Mouse (Mus musculus) left cerebral cortex, postnatal 4 days (tissue): ENCODE data around the gene Swap70. TPM values are rescaled to one million over a fixed set of nuclear protein-coding genes. Genes with fewer than 3 reads are reported as not detected.

ENCODE experiments used
- DNase-seq: peaks from one replicate; pipeline ENCODE4 v3.0.0-alpha.2; 2022
- intact Hi-C: fragments of 180-260 bp; cut with DNase I; formaldehyde crosslinking; loops from one replicate; pipeline ENCODE4 v1.15.1; 2025
- total RNA-seq, 2 experiments: library from RNA; stranded (reverse); gene quantifications; 2 replicates each; pipeline ENCODE4 v1.2.3; 2021

Swap70 gene
- total RNA-seq, 2 experiments from 2014 or later, result 10.4 to 12.2 TPM

DNA sequence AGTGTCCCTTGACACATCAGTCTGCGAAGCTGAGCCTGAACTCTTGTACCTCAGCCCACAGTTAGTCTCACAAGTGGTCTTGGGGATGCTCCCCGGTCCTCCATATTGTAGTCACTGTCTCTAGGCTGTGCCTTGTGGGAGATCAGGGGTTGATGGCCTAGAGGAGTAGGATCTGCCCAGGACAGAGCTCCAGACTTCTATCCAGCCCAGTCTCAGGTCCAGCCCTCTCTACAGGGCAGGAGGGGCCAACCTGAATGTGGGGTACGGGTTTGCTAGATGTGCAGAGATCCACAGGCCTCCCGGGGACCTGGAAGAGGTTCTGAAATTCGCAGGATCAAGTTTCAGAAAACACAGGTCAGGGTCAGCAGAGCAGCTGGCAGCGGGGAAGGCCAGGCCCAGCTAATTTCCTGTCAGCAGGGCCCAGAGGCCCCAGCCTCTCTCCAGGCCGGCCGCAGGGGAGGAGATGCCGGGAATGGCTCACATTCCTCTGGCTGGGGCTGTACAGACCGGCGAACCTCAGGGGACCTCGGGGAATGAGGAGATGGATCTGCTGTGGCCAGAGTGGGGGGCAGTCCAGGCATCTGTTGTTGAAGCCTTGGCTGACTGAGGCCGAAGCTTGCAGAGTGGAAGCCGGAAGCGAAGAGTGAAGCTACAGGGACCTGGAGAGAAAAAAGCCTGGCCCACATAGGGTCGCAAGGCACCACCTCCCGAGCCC lies 75.5 kb downstream of the Swap70 start:
- peak; percentile 34 for DNase-seq
- intact Hi-C loops, result no loop called here

DNA sequence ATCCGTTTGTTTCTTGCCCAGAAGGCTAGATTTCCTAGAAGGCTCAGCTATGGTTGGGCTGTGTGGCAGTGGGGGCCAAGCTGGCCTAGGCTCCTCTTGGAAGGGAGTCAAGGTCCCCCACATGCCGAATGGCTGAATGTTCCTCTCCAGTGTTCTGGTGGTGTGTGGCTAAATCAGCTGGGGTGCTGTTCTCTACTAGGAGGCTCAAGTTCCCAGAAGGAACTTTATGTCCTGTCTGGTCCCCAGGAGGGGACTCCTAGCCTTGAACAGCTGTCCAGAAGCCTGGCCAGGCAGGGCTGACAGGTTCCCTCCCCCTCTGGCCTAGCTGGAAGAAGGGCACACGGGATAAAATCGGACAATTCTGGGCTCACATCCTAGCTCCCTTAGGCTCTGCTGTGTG lies 76.1 kb downstream of the Swap70 start:
- intact Hi-C loops, result no loop called here
- DNase-seq, result no peak

DNA sequence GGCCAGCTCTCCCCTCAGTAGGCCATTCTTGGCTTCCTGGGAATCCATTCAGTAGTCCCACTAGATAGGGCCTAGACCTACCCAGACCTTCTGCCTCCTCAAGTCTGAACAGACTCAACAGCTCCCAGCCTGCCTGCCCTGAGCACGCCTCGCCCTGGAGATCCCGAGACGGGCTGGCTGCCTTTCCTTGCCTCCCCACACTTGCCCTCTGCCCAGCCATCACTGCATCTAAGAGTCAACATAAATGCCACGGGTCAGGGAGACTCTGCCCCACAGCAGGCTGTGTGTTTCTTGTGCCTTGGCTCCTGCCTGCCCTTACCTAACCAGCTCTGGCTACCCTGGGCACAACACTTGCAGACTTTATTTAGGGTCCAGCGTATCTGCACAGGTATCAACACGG lies 76.6 kb downstream of the Swap70 start:
- intact Hi-C loops, result no loop called here
- DNase-seq, result no peak

DNA sequence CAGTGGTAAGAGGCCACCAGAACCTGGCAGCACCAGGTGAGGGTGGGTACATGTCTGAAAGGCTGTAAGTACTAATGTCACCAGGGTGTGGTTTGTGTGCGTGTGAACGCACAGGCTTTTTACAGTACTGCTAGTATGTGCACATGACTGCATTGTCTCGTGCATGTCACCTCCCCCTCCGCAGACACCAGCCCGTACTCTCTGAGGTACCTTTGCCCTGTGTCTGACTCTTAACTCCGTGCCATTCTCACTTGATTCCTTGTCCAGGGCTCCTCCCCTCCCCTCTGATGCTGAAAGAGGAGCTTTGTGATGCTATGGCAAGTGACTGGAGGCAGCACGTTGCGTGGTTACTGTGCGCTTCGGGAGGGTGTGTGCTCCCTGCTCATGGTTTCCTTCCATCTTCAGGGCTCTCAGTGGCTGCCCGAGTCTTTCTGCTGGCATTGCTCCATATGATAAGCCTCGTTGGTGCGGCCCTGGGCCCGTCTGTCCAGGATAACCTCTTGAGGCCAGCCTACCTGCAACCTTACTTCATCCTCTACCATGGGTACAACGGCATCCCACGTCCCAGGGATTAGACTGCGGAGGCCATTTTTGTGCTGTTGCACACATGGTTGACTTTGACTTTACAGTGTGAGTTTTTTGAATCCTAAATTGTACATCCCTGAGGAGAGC lies 77.4 kb downstream of the Swap70 start:
- DNase-seq, result no peak
- intact Hi-C loops, result no loop called here

DNA sequence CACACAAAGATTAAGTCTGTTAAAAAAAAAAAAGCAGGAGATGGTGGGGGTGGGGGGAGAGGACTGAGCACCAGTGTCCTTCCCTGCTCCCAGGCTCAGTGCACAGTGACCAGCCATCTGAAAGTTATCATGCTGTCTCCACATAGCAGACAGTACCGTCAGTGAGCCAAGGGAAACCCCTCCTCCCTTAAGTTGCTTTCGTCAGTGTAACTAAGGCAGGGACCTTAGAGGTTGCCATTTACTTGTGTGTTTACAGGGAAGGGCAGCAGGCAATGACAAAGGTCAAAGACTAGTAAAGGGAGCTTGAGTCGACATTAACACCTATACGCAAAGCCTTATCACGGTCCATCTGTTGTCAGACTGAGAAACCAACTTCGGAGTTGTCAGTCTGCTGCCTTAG lies 81.4 kb downstream of the Swap70 start:
- DNase-seq, result no peak
- intact Hi-C loops, result no loop called here

DNA sequence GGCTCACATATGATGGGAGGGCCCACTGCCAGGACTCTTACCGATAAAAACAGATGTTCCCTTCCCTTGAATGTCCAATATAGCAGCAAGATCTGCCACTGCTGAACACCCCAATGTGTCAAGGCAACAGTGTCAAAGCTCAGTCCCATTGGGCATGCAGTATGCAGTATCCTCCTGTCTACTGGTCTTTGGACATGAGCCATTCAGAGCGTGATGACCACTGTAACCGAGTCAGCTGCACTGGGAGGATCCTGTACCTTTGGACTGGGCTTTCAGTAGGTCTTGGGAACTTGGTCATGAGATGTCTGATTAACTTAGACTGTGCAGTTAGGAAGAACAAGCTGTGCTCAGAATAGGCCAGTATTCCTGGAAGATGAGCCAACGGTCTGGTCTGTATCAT lies 84.0 kb downstream of the Swap70 start:
- intact Hi-C loops, result no loop called here

DNA sequence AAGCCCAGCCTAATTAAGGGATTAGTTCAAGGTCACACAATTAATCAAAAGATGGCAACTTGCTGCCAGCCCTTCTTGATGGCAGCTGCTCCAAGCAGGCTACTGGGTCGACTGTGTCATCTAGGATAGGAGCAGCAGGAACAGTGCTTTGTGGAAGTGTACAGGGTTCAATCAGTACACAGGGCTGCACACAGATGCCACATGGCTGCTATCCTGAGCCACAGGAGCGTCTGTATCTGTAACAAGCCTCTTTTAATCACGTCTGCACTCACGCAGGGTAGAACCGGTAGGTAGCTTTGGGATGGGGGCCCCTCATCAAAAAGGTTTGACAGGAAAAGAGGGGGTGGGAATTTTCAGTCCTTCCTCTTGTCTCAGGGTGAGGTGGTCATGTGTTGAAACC lies 84.8 kb downstream of the Swap70 start:
- intact Hi-C loops, result no loop called here

More for the DNA sequence above, 84.0 kb downstream of the Swap70 start:
- DNase-seq, result no peak

DNA sequence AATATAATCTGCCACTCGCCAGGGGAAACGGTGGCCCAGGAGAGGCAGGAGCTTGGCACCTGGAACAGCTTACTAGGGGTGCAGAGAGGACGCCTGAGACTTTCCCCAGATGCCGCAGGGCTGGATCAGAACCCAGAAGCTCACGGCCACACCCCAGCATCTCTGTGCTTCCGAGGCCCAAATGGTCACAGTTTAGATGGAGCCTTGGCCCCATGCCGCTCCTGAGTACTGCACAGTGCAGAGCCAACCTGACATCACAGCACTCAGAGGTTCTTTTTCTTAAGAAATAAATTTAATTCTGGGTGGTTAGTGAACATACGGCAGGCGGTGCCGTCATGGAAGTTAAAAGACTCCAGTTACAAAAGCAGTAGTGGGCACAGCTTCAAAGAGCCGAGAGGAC lies 86.2 kb downstream of the Swap70 start:
- DNase-seq, result no peak
- intact Hi-C loops, result no loop called here

More for the DNA sequence above, 84.8 kb downstream of the Swap70 start:
- DNase-seq, result no peak

DNA sequence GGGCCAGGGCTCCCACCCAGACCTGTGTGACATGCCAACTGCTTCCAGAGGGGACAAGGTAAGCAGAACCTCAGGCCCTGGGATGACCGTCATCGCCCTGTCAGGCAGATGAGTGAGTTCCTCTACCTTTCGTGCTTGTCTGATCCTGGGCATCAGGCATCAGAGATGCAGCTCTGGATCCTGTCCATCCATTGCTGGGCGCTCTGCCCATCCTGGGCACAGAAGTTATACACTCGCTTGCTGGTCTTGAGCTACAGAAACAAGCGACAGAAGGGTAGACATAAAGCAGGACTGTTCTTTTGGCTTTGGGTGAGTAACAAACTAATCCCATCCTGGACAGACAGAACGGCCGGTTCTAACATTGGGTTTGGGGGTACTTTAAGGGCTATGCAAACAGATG lies 87.7 kb downstream of the Swap70 start:
- peak; percentile 28 for DNase-seq
- intact Hi-C loops, result no loop called here

DNA sequence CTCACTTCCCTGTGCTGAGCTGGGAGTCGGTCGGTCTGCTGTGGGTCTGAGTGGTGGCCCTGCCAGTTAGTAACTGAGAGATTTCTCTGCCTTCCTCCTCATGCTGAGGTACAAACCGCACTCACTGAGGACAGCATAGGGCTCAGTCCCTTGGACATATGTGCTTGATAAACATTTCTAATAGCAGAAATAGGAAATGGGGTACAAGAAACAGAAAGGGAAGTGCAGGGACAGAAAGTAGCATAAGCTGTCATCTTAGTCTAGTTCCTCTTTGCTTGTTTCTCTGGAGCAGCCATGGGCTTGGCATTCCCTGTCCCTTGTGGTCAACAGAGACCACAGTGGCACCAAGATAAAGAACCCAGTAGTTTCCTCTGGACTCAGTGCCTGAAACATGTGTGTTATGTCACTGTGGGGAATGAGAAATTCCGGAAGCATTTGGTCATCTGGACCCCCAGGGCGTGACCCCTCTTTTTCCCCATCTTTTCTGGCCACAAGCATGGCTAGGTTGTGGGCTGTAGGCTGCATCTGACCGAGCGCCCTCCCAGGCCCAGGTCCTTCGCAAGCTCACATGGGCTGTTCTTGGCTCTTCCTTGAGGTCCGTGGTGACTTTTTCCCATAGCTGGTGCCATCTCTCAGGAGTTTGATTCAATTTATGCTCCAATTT lies 92.0 kb downstream of the Swap70 start:
- intact Hi-C loops, result no loop called here
- no peak for DNase-seq

DNA sequence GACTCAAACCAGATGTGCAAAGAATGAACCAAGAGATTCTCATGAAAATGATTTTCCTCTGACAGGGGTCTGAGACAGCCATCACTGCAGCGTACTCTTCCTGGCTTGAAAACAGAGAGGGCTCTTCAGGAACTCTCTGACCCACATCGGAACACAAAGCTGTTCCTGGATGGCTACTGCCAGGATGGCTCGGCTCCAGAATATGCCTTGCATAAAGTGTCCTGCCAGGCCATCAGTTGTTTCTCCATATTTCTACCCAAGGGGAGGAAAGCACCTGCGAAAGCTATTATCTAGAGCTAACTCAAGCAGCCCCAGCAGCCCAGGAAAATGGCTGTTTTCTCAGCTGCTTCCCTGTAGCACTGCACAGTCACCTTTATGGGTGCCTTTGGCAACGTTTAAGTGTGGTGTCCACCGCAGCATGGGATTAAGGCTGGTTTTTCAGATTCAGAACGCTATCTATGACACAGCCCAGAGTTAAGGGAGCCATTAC lies 92.9 kb downstream of the Swap70 start:
- intact Hi-C loops, result no loop called here
- no peak for DNase-seq

DNA sequence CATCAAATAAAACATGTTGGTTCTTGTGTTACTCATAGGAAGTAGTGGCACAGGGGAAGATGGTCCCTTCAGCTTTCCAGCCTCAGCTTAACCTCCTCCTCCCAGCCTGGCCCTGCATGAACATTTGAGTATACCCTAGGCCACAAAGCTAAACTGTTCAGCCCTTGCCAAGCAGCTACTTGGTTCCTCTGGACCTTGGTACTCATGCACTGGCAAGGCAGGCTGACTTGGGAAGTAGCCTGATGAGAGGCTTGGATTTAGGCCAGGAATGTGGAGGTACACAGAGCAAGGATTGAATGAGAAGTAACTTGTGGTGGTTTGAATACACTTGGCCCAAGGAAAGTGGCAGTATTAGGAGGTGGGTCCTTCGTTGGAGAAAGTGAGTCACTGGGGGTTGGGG lies 93.8 kb downstream of the Swap70 start:
- intact Hi-C loops, result no loop called here
- no peak for DNase-seq

DNA sequence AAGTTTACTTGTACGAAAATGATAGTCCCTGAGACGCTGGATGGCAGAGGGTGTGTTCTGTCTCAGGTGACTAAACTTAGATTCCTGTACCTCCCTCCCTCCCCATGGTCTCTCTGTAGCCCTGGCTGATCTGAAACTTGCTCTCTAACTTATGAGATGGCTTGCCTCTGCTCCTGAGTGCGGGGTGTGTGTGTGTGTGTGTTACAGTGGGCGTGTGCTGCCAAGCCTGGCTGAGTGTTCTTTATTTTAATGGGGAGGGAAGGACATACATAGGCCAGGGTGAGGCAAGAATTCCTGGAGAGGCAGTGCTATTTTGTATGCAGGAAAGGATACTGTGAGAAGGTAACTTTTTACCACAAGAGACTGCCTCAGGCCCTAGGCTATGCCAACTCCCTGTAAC lies 95.9 kb downstream of the Swap70 start:
- intact Hi-C loops, result no loop called here
- DNase-seq, result no peak

DNA sequence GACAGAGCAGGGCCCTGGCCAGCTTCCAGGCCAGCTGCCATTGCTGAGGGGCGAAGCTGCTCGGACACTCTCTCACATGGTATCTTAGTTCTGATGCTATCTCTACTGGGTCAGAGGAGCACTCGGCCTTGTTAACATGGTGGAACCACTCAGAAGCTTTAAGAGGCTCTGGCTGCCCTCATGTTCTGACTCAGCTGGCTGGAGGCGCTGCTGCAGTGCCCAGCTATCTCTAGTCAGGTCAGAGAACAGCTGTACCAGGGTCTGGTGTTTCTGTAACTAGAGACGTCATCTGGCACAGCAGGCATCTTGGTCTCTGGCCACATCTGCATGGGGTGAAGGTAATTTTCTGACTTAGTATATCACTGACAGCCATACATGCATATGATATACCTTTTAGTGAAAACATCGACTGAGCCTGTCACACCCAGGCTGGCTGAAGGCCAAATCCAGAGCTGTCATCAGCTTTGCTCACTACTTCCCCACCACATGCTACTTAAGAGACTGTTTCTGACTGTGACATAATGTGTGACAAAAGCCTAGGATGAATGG lies 97.5 kb downstream of the Swap70 start:
- no peak for DNase-seq
- intact Hi-C loops, result no loop called here

DNA sequence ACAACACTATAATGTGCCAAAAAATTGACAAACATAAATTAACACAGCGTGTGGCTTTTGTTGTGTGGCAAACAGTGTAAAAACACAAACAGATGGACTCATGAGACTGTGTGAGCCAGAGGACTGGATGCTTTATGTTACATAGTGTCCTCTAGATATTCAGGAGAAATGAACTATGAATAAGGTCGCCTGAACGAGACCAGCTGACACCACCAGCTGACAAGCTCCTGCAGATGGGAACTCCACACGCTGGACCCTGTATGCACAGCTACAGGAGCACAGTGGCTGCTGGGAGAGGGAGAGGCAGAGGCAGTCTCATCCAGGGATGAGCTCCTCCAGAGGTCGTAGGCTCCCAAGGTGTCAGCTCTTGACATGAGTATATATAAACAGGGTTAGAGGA lies 99.6 kb downstream of the Swap70 start:
- no peak for DNase-seq
- intact Hi-C loops, result no loop called here

DNA sequence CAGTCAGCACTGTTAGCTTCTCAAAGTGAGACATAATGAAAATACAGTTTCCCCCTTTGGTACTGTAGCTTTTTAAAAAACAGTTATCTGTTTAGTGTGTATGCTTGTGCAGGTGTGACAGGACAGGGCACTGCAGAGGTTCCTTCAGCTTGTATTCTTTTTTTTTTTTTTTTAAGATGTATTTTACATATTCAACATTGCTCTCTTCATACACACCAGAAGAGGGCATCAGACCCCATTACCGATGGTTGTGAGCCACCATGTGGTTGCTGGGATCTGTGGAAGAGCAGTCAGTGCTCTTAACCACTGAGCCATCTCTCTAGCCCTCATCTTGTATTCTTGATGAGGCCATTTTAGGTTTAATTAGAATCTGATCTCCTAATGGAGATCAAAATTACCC lies 103.3 kb downstream of the Swap70 start:
- DNase-seq, result no peak
- intact Hi-C loops, result no loop called here

DNA sequence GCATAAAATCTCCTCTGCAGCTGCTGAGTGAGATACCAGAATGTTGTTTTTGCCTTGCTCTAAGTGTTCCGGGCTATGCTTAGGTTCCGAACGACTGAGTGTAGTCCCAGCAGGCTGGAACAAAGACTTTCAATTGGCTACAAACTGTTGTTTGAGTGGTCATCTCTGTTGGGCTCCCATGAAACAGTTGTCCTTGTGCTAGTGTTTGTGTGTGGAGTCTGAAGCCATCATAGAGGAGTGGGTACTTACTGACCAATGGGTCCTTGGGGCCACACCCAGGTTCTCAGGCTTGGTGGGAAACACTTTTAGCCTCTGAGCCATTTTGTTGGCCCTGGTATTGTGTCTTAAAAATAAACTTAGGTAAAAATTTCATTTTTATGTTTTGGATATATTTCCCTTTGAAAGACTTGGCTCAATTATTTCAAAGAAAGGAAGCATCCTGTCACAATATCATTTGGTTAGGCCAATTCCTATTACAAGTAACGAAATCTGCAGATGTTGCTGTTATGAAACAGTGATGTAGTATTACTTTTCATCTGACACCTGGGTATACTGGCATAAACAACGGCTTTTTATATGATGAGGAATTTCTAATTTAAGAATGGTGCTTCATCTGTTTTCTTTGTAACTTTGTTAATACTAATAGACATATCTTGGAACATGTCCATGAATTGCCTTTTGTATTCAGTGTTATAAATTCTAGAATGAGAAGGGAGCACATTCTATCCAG lies 104.0 kb downstream of the Swap70 start:
- intact Hi-C loops, result no loop called here
- no peak for DNase-seq
